Mouse (Mus musculus): ENCODE results near the gene Plppr3. TPM values are rescaled to one million over a fixed set of nuclear protein-coding genes. Genes with fewer than 3 reads are reported as not detected.
A peak's percentile ranks its signal among the peaks of the same experiment; 100 is the strongest.

The Plppr3 gene
- total and polyA plus RNA-seq, 3 experiments, result 0.85 to 6.2 TPM; not detected in 1

DNA sequence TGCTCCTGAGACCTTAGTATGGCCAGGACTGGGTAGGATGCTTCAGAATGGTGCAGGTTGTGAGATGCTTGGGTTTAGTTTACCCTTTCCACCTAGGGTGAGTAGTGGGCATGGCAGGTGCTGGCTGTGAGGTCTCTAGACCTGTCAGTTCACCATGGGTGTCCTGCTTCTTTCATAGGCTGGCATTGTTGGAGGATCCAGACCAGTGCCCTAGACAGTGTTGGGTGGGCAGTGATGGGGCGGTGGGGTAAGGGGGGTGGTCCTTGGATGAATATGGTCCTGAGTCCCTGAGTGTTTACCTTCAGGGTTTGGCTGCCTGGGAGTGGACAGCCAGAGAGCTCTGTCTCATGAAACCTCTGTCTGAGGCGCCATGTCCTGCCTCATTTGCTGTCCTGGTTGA lies 16.5 kb downstream of the Plppr3 start:
- H3K27ac ChIP-seq (ENCODE audit: control insufficient read depth, low read depth, low read length), result peak overlapping the region; percentile 25

DNA sequence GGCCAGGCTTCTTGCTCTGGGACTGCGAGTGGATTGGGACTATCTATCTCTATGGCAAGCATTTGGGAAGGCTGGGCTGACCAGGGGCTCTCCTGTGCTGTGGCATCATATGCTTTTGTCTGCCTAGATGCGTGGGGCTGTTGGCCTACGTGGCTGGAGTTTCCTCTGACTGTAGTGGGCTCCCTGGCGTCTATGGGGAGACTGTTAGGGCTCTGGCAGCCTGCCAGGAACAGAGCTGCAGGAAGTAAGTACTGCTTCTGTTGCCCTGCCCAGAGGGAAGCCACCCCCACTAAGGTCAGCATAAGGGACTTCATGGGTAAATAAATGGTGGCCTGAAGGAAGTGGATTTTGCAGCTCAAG lies 17.0 kb downstream of the Plppr3 start:
- Histone ChIP-seq H3K27me3 (ENCODE audit: control insufficient read depth in 1 of 2, insufficient read depth in 2 of 2, low read length in 2 of 2) (no peaks in the 10 kb centered on the region), H3K36me3 (ENCODE audit: control insufficient read depth in 1 of 2, insufficient read depth in 2 of 2, low read length in 2 of 2) (peaks cover 17 to 23% of the 10 kb centered on the region in 2 experiments), H3K79me2 (ENCODE audit: control insufficient read depth, insufficient read depth, low read length, poor library complexity) (peaks cover 72% of the 10 kb centered on the region), H3K27ac (ENCODE audit: control insufficient read depth, low read depth, low read length) (peak overlapping the region; percentile 32), H3K9ac (ENCODE audit: control insufficient read depth, low read depth, low read length, poor library complexity, severe bottlenecking) (peak overlapping the region; percentile 100), H3K4me3 (ENCODE audit: control insufficient read depth in 1 of 2, insufficient read depth in 1 of 2, low read depth in 2 of 2, low read length in 2 of 2) (peak overlapping the region; percentile 77 to 99), H3K9me3 (replicated peaks; ENCODE audit: insufficient read depth, low read length) (no peaks in the 10 kb centered on the region), H3K4me1 (ENCODE audit: control insufficient read depth in 1 of 2, insufficient read depth in 2 of 2, low read length in 2 of 2) (peaks cover 2 to 21% of the 10 kb centered on the region in 2 experiments; a peak in 3 of 4 replicates)
- no peak for TF ChIP-seq CTCF (IDR thresholded peaks at IDR 0.05 in 2 of 3, conservative IDR thresholded peaks at IDR 0.05 in 1 of 3; ENCODE audit: control insufficient read depth in 1 of 3, insufficient read depth in 1 of 3, low read depth in 2 of 3, low read length in 3 of 3, poor library complexity in 1 of 3, severe bottlenecking in 1 of 3)
- TF ChIP-seq SIN3A (IDR thresholded peaks at IDR 0.05; ENCODE audit: low read length), result peak; percentile 66; the same call in 1 of the 2 replicates
- TF ChIP-seq E2F4 (IDR thresholded peaks at IDR 0.05; ENCODE audit: borderline replicate concordance, low read depth, low read length), result no peak
- TF ChIP-seq POLR2A (IDR thresholded peaks at IDR 0.05; ENCODE audit: control insufficient read depth in 1 of 2, insufficient read depth in 1 of 2, low read depth in 1 of 2, low read length in 2 of 2, poor library complexity in 1 of 2), result peak; percentile 22 to 34; a peak in 1 of 4 replicates
- peak; percentile 89 for DNase-seq (ENCODE audit: low read depth, low spot score)

More for the DNA sequence above, 16.5 kb downstream of the Plppr3 start:
- Histone ChIP-seq H3K4me3 (ENCODE audit: control insufficient read depth in 1 of 2, insufficient read depth in 1 of 2, low read depth in 2 of 2, low read length in 2 of 2) (peak overlapping the region in 1 of 2 experiments; percentile 99; a peak in 2 of 4 replicates), H3K36me3 (ENCODE audit: control insufficient read depth in 1 of 2, insufficient read depth in 2 of 2, low read length in 2 of 2) (peaks cover 17 to 19% of the 10 kb centered on the region in 2 experiments), H3K9me3 (replicated peaks; ENCODE audit: insufficient read depth, low read length) (no peaks in the 10 kb centered on the region), H3K4me1 (ENCODE audit: control insufficient read depth in 1 of 2, insufficient read depth in 2 of 2, low read length in 2 of 2) (peaks cover 2 to 17% of the 10 kb centered on the region in 2 experiments; a peak in 2 of 4 replicates), H3K9ac (ENCODE audit: control insufficient read depth, low read depth, low read length, poor library complexity, severe bottlenecking) (peak overlapping the region; percentile 100), H3K27me3 (ENCODE audit: control insufficient read depth in 1 of 2, insufficient read depth in 2 of 2, low read length in 2 of 2) (no peaks in the 10 kb centered on the region), H3K79me2 (ENCODE audit: control insufficient read depth, insufficient read depth, low read length, poor library complexity) (peaks cover 67% of the 10 kb centered on the region)
- TF ChIP-seq HCFC1 (IDR thresholded peaks at IDR 0.05; ENCODE audit: low read depth, low read length), result no peak
- DNase-seq (ENCODE audit: low read depth, low spot score), result no peak

DNA sequence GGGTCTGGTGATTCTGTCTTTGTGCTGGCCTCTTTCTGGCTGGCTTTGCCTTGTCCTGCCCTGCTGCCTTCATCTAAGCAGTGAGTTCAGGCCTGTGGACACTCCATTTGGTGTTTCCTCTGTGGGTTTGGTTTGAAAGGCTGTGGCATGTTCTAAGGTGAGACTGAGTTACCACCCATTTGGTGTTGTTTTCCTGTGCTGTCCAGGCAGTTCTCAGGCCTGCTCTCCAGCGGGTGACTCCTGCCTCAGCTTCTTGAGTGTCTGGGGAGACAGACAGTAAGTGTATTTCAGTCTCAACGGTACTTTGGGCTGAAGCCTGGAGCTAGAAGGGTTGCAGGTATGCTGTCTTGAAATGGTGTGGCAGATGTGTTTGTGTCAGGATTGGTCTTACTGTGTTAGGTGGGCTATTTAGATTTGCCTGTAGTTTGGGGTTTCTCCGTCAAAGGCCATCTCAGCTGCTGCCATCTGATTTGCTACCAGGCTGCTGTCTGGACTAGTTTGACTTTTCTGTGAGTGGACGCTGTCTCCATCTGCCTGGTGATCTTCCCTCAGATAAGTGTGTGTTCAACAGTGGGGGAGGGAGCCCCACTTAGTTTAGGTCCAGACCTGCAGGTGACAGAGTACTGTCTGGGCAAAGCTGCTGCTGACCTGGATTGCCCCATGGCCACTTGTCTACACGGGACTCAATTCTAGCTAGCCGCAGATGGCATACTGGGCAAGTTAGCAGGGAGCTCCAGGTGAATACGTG lies 17.6 kb downstream of the Plppr3 start:
- Histone ChIP-seq H3K4me3 (ENCODE audit: control insufficient read depth in 1 of 2, insufficient read depth in 1 of 2, low read depth in 2 of 2, low read length in 2 of 2) (peak overlapping the region; percentile 77 to 99), H3K79me2 (ENCODE audit: control insufficient read depth, insufficient read depth, low read length, poor library complexity) (peaks cover 73% of the 10 kb centered on the region), H3K9ac (ENCODE audit: control insufficient read depth, low read depth, low read length, poor library complexity, severe bottlenecking) (peak overlapping the region; percentile 100), H3K27ac (ENCODE audit: control insufficient read depth, low read depth, low read length) (peak overlapping the region; percentile 32), H3K36me3 (ENCODE audit: control insufficient read depth in 1 of 2, insufficient read depth in 2 of 2, low read length in 2 of 2) (peaks cover 15 to 27% of the 10 kb centered on the region in 2 experiments), H3K4me1 (ENCODE audit: control insufficient read depth in 1 of 2, insufficient read depth in 2 of 2, low read length in 2 of 2) (peaks cover 2 to 27% of the 10 kb centered on the region in 2 experiments; a peak in 3 of 4 replicates), H3K27me3 (ENCODE audit: control insufficient read depth in 1 of 2, insufficient read depth in 2 of 2, low read length in 2 of 2) (no peaks in the 10 kb centered on the region), H3K9me3 (replicated peaks; ENCODE audit: insufficient read depth, low read length) (no peaks in the 10 kb centered on the region)
- TF ChIP-seq ELF1 (IDR thresholded peaks at IDR 0.05; ENCODE audit: low read depth, low read length) (0 out of 2 replicates have a peak, but pooled peaks have one; percentile 14), TBP (IDR thresholded peaks at IDR 0.05; ENCODE audit: low read depth, low read length) (0 out of 2 replicates have a peak, but pooled peaks have one; percentile 5), POLR2AphosphoS2 (IDR thresholded peaks at IDR 0.05; ENCODE audit: low read length) (no peak), JUND (IDR thresholded peaks at IDR 0.05; ENCODE audit: low read depth, low read length) (no peak), NELFE (IDR thresholded peaks at IDR 0.05; ENCODE audit: low read depth, low read length) (no peak)
- DNase-seq (ENCODE audit: low read depth, low spot score), result peak; percentile 43

Measured in MEL (cell line).